Mouse (Mus musculus) myocyte (in vitro differentiated cells): ENCODE data around the gene Usp22. TPM values are rescaled to one million over a fixed set of nuclear protein-coding genes. Genes with fewer than 3 reads are reported as not detected.

Source experiments
- H3K27me3 ChIP-seq: one replicate; pipeline ENCODE4 v1.6.1; 2011; ENCODE audit not compliant: control insufficient read depth, insufficient read depth, insufficient read length
- H3K36me3 ChIP-seq: one replicate; pipeline ENCODE4 v1.6.1; 2011; ENCODE audit not compliant: control insufficient read depth, insufficient read depth
- H3K4me2 ChIP-seq: one replicate; pipeline ENCODE4 v1.6.1; 2011; ENCODE audit warnings: low read depth, control low read depth
- H3K4me3 ChIP-seq: one replicate; pipeline ENCODE4 v1.5.1; 2011; ENCODE audit warnings: mild to moderate bottlenecking, control low read depth, moderate library complexity
- H3K79me2 ChIP-seq: one replicate; pipeline ENCODE4 v1.6.1; 2011; ENCODE audit not compliant: control insufficient read depth, insufficient read depth
- H3ac ChIP-seq: one replicate; pipeline ENCODE4 v1.6.1; 2011; ENCODE audit not compliant: control insufficient read depth, insufficient read length
- CEBPB ChIP-seq: IDR thresholded peaks from 2 replicates; pipeline ENCODE4 v1.6.1; 2011; ENCODE audit warnings: mild to moderate bottlenecking, moderate library complexity; ENCODE audit not compliant: poor library complexity, insufficient read depth, severe bottlenecking
- E2F4 ChIP-seq: IDR thresholded peaks from one replicate; pipeline ENCODE4 v1.6.1; 2011; ENCODE audit warnings: mild to moderate bottlenecking, control low read depth, moderate library complexity; ENCODE audit not compliant: insufficient read depth
- MAX ChIP-seq: IDR thresholded peaks from one replicate; pipeline ENCODE4 v1.6.1; 2011; ENCODE audit warnings: low read depth, mild to moderate bottlenecking, control low read depth
- MYOD1 ChIP-seq, 3 experiments: IDR thresholded peaks; one replicate each; pipeline ENCODE4 v1.6.1; 2011; ENCODE audit warnings: control low read depth in 2 of 3, low read depth in 2 of 3, mild to moderate bottlenecking in 2 of 3, moderate library complexity in 1 of 3; ENCODE audit not compliant: insufficient read length in 2 of 3, control insufficient read depth in 1 of 3
- MYOG ChIP-seq, 3 experiments: IDR thresholded peaks; one replicate each; pipeline ENCODE4 v1.6.1; 2011; ENCODE audit warnings: control low read depth in 2 of 3, low read depth in 2 of 3, mild to moderate bottlenecking in 2 of 3; ENCODE audit not compliant: insufficient read length in 2 of 3, control insufficient read depth in 1 of 3, insufficient read depth in 1 of 3
- POLR2A ChIP-seq: IDR thresholded peaks from one replicate; pipeline ENCODE4 v1.6.1; 2011; ENCODE audit warnings: low read depth, mild to moderate bottlenecking, control low read depth, moderate library complexity; ENCODE audit not compliant: insufficient read length
- POLR2AphosphoS2 ChIP-seq: IDR thresholded peaks from one replicate; pipeline ENCODE4 v1.6.1; 2011; ENCODE audit warnings: low read depth, control low read depth; ENCODE audit not compliant: insufficient read length
- REST ChIP-seq: IDR thresholded peaks from one replicate; pipeline ENCODE4 v1.6.1; 2011; ENCODE audit warnings: mild to moderate bottlenecking, control low read depth, moderate library complexity; ENCODE audit not compliant: insufficient read depth, insufficient read length
- SRF ChIP-seq: IDR thresholded peaks from one replicate; pipeline ENCODE4 v1.6.1; 2011; ENCODE audit warnings: low read depth; ENCODE audit not compliant: control insufficient read depth, insufficient read length
- TCF12 ChIP-seq: IDR thresholded peaks from one replicate; pipeline ENCODE4 v1.6.1; 2011; ENCODE audit warnings: mild to moderate bottlenecking, control low read depth; ENCODE audit not compliant: poor library complexity, insufficient read depth, severe bottlenecking
- TCF3 ChIP-seq: IDR thresholded peaks from one replicate; pipeline ENCODE4 v1.6.1; 2011; ENCODE audit warnings: low read depth, control low read depth; ENCODE audit not compliant: insufficient read length
- USF1 ChIP-seq: IDR thresholded peaks from one replicate; pipeline ENCODE4 v1.6.1; 2011; ENCODE audit warnings: low read depth, mild to moderate bottlenecking, control low read depth, moderate library complexity
- polyA plus RNA-seq: library from polyadenylated mRNA; unstranded; fragments of >200 nt; fragmentation: generic; extraction: Trizol; gene quantifications from one replicate; pipeline ENCODE4 v1.2.1, GENCODE M21; 2012; ENCODE audit warnings: missing spikeins

Usp22 gene
- polyA plus RNA-seq, 1 experiment: 58.8 TPM

- no peaks in the 10 kb centered on the region for H3K79me2 ChIP-seq
- H3ac ChIP-seq: no peak overlapping the region
- no peak for TF ChIP-seq REST
- no peak overlapping the region for H3K4me2 ChIP-seq
- H3K36me3 ChIP-seq: no peaks in the 10 kb centered on the region
- H3K4me3 ChIP-seq: no peak overlapping the region
- no peaks in the 10 kb centered on the region for H3K27me3 ChIP-seq
Measured at GRCm38 (mm10) chr11:61183820-61184219, 9.0 kb upstream of the Usp22 start.

- TF ChIP-seq E2F4 (no peak), MYOD1 (IDR thresholded peaks at IDR 0.05; ENCODE audit: control insufficient read depth in 1 of 3, insufficient read length in 2 of 3, low read depth in 2 of 3) (no peak), POLR2AphosphoS2 (no peak), SRF (no peak), MYOG (IDR thresholded peaks at IDR 0.05; ENCODE audit: control insufficient read depth in 1 of 3, insufficient read depth in 1 of 3, insufficient read length in 2 of 3, low read depth in 2 of 3) (no peak), CEBPB (no peak), TCF12 (no peak), REST (no peak), POLR2A (no peak), USF1 (no peak), MAX (no peak), TCF3 (no peak)
- H3ac ChIP-seq: no peak overlapping the region
- H3K4me3 ChIP-seq: no peak overlapping the region
- no peaks in the 10 kb centered on the region for H3K27me3 ChIP-seq
- no peaks in the 10 kb centered on the region for H3K36me3 ChIP-seq
- no peaks in the 10 kb centered on the region for H3K79me2 ChIP-seq
- no peak overlapping the region for H3K4me2 ChIP-seq
Measured at GRCm38 (mm10) chr11:61181624-61182023, 6.8 kb upstream of the Usp22 start.

- Histone ChIP-seq H3K4me2 (no peak overlapping the region), H3K4me3 (no peak overlapping the region), H3K36me3 (no peaks in the 10 kb centered on the region)
Measured at GRCm38 (mm10) chr11:61180361-61180760, 5.5 kb upstream of the Usp22 start.

GRCm38 (mm10) chr11:61176321-61176720 lies 1.5 kb upstream of the Usp22 start:
- peaks cover 34% of the 10 kb centered on the region for H3K79me2 ChIP-seq
- no peak overlapping the region for H3K4me2 ChIP-seq
- H3K36me3 ChIP-seq: no peaks in the 10 kb centered on the region
- no peak overlapping the region for H3ac ChIP-seq
- H3K27me3 ChIP-seq: no peaks in the 10 kb centered on the region
- H3K4me3 ChIP-seq: no peak overlapping the region
- no peak for TF ChIP-seq MYOG (IDR thresholded peaks at IDR 0.05; ENCODE audit: control insufficient read depth in 1 of 3, insufficient read depth in 1 of 3, insufficient read length in 2 of 3, low read depth in 2 of 3)
- no peak for TF ChIP-seq POLR2A
- TF ChIP-seq TCF3: no peak
- no peak for TF ChIP-seq USF1
- no peak for TF ChIP-seq MYOD1 (IDR thresholded peaks at IDR 0.05; ENCODE audit: control insufficient read depth in 1 of 3, insufficient read length in 2 of 3, low read depth in 2 of 3)
- no peak for TF ChIP-seq MAX
- no peak for TF ChIP-seq REST
- no peak for TF ChIP-seq CEBPB
- no peak for TF ChIP-seq SRF
- no peak for TF ChIP-seq E2F4
- TF ChIP-seq POLR2AphosphoS2: no peak
- TF ChIP-seq TCF12: no peak

More at GRCm38 (mm10) chr11:61180361-61180760, 5.5 kb upstream of the Usp22 start:
- H3K27me3 ChIP-seq: no peaks in the 10 kb centered on the region
- TF ChIP-seq E2F4 (no peak), POLR2A (no peak), TCF3 (no peak), MAX (no peak), TCF12 (no peak), CEBPB (no peak), POLR2AphosphoS2 (no peak), USF1 (no peak), SRF (no peak), REST (no peak), MYOD1 (IDR thresholded peaks at IDR 0.05; ENCODE audit: control insufficient read depth in 1 of 3, insufficient read length in 2 of 3, low read depth in 2 of 3) (no peak), MYOG (IDR thresholded peaks at IDR 0.05; ENCODE audit: control insufficient read depth in 1 of 3, insufficient read depth in 1 of 3, insufficient read length in 2 of 3, low read depth in 2 of 3) (no peak)
- H3ac ChIP-seq: no peak overlapping the region
- no peaks in the 10 kb centered on the region for H3K79me2 ChIP-seq

- TF ChIP-seq TCF3 (no peak), SRF (no peak), POLR2A (no peak), REST (no peak), CEBPB (no peak), MYOG (IDR thresholded peaks at IDR 0.05; ENCODE audit: control insufficient read depth in 1 of 3, insufficient read depth in 1 of 3, insufficient read length in 2 of 3, low read depth in 2 of 3) (no peak), TCF12 (no peak), POLR2AphosphoS2 (no peak), MYOD1 (IDR thresholded peaks at IDR 0.05; ENCODE audit: control insufficient read depth in 1 of 3, insufficient read length in 2 of 3, low read depth in 2 of 3) (no peak), MAX (no peak), USF1 (no peak), E2F4 (no peak)
- no peaks in the 10 kb centered on the region for H3K27me3 ChIP-seq
- H3ac ChIP-seq: no peak overlapping the region
- peaks cover 40% of the 10 kb centered on the region for H3K79me2 ChIP-seq
- no peak overlapping the region for H3K4me3 ChIP-seq
- H3K4me2 ChIP-seq: peak overlapping the region; percentile 60
- no peaks in the 10 kb centered on the region for H3K36me3 ChIP-seq
Measured at GRCm38 (mm10) chr11:61175778-61176177, 923 bp upstream of the Usp22 start.
